Mouse (Mus musculus) cerebellum, adult 2 months (tissue): ENCODE measurements around the gene Usp7. TPM values are rescaled to one million over a fixed set of nuclear protein-coding genes. Genes with fewer than 3 reads are reported as not detected.
"Not testable (repeated sequence)": the region's sequence is repeated elsewhere in the genome, so short reads cannot be mapped to it uniquely, and the experiment has no call there.

Experiments
- DNase-seq, 2 experiments: peaks; one replicate each; pipeline ENCODE4 v3.0.0; 2021
- H3K27ac ChIP-seq: fragments of 200-500 bp; 2 replicates; pipeline ENCODE4 v1.5.1; 2012; ENCODE audit warnings: low read length, control low read depth, inconsistent platforms; ENCODE audit not compliant: insufficient read depth
- H3K27me3 ChIP-seq: fragments of 200-500 bp; 2 replicates; pipeline ENCODE4 v1.6.1; 2012; ENCODE audit warnings: inconsistent platforms, mild to moderate bottlenecking, low read length, moderate library complexity; ENCODE audit not compliant: control insufficient read depth, insufficient read depth
- H3K4me1 ChIP-seq: fragments of 200-500 bp; 2 replicates; pipeline ENCODE4 v1.6.1; 2011; ENCODE audit warnings: low read length; ENCODE audit not compliant: control insufficient read depth, insufficient read depth
- H3K4me3 ChIP-seq: fragments of 200-500 bp; replicated peaks from 2 replicates; pipeline ENCODE3; 2011; ENCODE audit warnings: mild to moderate bottlenecking, low read depth, low read length, control low read depth; ENCODE audit not compliant: insufficient read depth
- CTCF ChIP-seq: fragments of 200-500 bp; IDR thresholded peaks from 2 replicates; pipeline ENCODE4 v1.5.1; 2011; ENCODE audit warnings: low read depth, mild to moderate bottlenecking, control low read depth, low read length, moderate library complexity, borderline replicate concordance; ENCODE audit not compliant: insufficient read depth
- POLR2A ChIP-seq: fragments of 200-500 bp; IDR thresholded peaks from 2 replicates; pipeline ENCODE4 v1.6.1; 2011; ENCODE audit warnings: low read length, control low read depth, borderline replicate concordance; ENCODE audit not compliant: insufficient read depth
- WGBS: fragments of 180-500 bp; shearing (Covaris S2); methylation state at CpG from one replicate; pipeline ENCODE4 v1.1.7; 2018; 5-methylcytosine and 5-hydroxymethylcytosine counted together
- polyA plus RNA-seq: library from polyadenylated mRNA; depleted of rRNA; stranded (reverse); fragments of >200 nt; gene quantifications from 2 replicates; pipeline ENCODE4 v1.2.3, GENCODE M21; 2012

The Usp7 gene
- polyA plus RNA-seq, 1 experiment: 116 TPM

DNA sequence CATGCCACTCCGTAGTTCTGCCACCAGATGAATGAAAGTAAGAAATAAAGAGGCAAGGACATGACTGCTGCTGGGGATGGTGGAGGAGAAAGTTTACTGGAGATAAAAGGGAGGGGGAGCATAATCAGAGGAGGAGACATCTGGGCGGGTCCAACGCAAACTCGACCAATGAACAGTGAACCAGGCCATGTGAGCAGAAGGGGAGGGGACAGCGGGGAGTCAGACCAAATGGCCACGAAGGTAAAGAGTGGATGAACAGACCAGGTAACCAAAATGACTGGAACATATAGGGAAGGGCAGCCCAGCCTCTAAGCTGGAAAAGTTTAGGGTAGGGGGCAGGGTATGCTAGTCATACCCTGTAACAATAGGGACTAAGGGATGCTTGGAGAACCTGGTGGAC lies 10.9 kb downstream of the Usp7 start:
- 66% methylated on average over 6 of the region's 6 CpGs for WGBS
- TF ChIP-seq POLR2A (no peak), CTCF (no peak)
- H3K27me3 ChIP-seq: no peaks in the 10 kb centered on the region
- H3K27ac ChIP-seq: no peak overlapping the region
- no peak overlapping the region for H3K4me3 ChIP-seq
- DNase-seq: no peak
- no peaks in the 10 kb centered on the region for H3K4me1 ChIP-seq

DNA sequence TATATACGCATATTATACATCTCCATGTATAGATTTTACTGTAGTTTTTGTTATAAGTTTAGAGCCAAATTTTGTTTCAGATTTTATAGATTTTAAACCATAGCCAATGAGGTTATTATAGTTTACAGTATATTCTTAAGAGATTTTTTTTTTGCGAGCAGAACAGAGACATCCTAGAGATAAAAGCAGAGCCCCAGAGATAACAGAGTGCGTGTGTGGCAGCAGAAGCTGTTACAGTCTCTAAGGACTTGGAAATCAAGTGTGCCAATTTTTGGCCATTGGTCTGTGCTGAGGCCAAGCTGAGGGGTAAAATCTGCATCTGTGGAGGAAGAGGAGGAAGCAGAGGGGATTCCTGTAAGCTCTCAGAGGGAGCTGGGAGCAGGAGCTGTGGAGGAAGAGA lies 11.9 kb downstream of the Usp7 start:
- TF ChIP-seq CTCF (no peak), POLR2A (no peak)
- H3K27ac ChIP-seq: no peak overlapping the region
- H3K4me1 ChIP-seq: no peaks in the 10 kb centered on the region
- H3K4me3 ChIP-seq: no peak overlapping the region
- 67% methylated on average over 3 of the region's 3 CpGs for WGBS
- H3K27me3 ChIP-seq: no peaks in the 10 kb centered on the region
- DNase-seq: no peak

DNA sequence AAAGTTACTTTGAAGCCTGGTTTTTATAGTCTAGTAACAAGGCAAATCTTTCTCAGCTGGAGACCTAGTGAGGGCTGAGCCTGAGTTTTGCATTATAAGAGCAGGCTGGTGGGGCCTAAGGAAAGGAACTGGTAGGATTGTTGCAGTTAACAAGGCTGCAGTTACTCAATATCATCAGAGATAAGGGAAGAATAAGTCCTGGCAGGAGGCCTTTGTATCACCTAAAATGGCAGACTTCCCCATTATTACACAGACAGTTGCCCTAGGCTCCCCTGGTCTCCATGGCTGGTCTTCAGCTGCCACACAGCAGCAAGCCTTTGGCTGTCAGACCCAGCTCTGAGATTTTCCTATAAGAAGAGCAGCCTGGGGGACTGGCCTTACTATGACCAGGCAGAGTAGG lies 13.4 kb downstream of the Usp7 start:
- Histone ChIP-seq H3K4me1 (no peaks in the 10 kb centered on the region), H3K4me3 (no peak overlapping the region), H3K27ac (no peak overlapping the region), H3K27me3 (no peaks in the 10 kb centered on the region)
- no peak for DNase-seq
- TF ChIP-seq POLR2A (no peak), CTCF (no peak)

DNA sequence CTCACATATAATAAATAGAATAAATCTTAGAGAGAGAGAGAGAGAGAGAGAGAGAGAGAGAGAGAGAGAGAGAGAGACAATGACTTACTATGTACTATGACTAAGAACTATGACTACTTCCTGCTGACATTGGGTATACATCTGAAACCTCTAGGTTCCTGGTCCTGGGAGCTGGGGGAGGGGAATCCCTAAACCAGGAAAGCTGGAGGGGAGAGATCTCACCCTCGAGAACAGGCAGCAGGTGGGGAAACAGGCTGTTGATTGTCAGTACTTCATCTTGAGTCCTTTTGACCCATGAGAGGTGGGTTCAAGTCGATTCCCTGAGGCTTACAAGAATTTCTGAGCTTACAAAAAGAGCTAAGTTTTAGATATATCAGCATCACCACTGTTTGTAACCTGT lies 14.9 kb downstream of the Usp7 start:
- no peaks in the 10 kb centered on the region for H3K27me3 ChIP-seq
- WGBS: 68% methylated on average over 2 of the region's 2 CpGs
- H3K4me1 ChIP-seq: no peaks in the 10 kb centered on the region
- H3K4me3 ChIP-seq: no peak overlapping the region
- no peak overlapping the region for H3K27ac ChIP-seq
- DNase-seq: no peak
- TF ChIP-seq POLR2A: no peak
- no peak for TF ChIP-seq CTCF

DNA sequence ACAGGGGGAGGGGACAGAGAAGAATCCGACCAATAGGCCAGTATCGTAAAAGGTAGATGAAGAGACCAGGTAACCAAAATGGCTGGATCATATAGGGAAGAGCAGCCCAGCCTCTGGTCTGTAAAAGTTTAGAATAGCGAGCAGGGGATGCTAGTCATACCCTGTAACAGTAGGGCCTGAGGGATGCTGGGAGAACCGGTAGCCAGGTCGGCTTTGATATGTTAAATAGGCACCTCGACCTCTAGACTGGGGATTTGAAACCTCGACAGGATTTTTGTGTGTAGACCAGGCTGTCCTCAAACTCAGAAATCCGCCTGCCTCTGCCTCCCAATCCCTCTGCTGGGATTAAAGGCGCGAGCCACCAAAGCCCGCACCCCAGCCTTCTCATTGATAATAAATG lies 15.5 kb downstream of the Usp7 start:
- H3K4me1 ChIP-seq: no peaks in the 10 kb centered on the region
- no peak overlapping the region for H3K27ac ChIP-seq
- 87% methylated on average over 11 of the region's 11 CpGs for WGBS
- DNase-seq: no peak
- no peak overlapping the region for H3K4me3 ChIP-seq
- no peaks in the 10 kb centered on the region for H3K27me3 ChIP-seq
- no peak for TF ChIP-seq POLR2A
- no peak for TF ChIP-seq CTCF

DNA sequence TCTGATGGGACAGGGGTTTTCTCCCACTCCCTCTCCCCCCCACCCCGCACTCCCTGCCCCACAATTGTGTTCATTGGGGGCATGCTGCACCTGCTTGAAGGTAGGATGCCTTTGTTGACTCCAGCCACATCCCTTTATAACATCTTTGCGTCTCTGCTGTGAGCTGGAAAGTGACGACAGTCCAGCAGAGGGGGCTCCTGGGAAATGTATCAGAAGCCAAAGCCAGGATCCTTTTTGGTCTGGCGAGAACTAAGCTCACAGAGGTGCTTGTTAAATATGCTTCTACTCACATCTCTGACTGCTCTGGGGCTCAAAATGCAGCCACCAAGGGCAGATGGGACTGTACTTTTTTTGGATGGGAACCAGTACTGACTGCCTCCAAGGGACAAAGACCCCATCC lies 21.0 kb downstream of the Usp7 start:
- TF ChIP-seq CTCF (no peak), POLR2A (no peak)
- WGBS: 57% methylated on average over 4 of the region's 4 CpGs
- Histone ChIP-seq H3K27ac (no peak overlapping the region), H3K27me3 (no peaks in the 10 kb centered on the region), H3K4me1 (no peaks in the 10 kb centered on the region), H3K4me3 (no peak overlapping the region)
- no peak for DNase-seq

DNA sequence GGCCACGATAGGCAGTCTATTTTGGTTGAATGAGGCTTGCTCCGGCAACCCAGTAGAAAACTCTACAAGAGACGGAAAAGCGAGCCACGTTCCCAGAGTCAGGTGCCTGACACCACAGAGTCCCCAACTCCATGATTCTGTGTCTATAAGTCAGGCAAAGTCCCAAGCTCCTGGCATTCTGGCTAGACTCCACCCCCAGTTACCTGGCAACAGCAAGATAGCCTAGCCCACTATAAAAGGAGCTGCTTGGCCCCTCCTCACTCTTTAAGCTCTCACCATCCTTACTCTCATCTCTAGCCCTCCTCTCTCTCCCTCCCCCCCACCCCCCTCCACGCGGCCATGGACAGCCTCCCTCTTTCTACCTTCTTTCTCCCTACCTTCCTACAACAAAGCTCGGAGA lies 21.8 kb downstream of the Usp7 start:
- H3K27ac ChIP-seq, H3K4me3 ChIP-seq, H3K4me1 ChIP-seq, H3K27me3 ChIP-seq, DNase-seq: not testable (repeated sequence)
- 59% methylated on average over 8 of the region's 8 CpGs for WGBS

DNA sequence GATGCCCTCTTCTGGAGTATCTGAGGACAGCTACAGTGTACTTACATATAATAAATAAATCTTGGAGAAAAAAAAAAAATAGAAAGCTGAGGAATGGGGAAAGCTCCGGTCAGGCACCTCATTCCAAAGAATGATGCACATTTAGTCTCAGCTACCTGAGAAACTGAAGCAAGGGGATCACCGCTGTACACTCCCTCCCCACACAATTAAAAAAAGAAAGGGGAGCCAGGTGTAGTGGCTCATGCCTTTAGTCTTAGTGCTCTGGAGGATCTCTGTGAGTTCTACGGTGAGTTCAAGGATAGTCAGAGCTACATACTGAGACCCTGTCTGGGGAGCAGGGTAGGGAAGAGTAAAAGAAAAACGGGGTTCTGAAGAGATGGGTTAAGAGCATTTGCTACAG lies 22.6 kb downstream of the Usp7 start:
- Histone ChIP-seq H3K4me3 (no peak overlapping the region), H3K27ac (no peak overlapping the region), H3K4me1 (no peaks in the 10 kb centered on the region), H3K27me3 (no peaks in the 10 kb centered on the region)
- 39% methylated on average over 4 of the region's 4 CpGs for whole genome bisulfite sequencing
- no peak for DNase-seq
- TF ChIP-seq CTCF: no peak
- TF ChIP-seq POLR2A: no peak

DNA sequence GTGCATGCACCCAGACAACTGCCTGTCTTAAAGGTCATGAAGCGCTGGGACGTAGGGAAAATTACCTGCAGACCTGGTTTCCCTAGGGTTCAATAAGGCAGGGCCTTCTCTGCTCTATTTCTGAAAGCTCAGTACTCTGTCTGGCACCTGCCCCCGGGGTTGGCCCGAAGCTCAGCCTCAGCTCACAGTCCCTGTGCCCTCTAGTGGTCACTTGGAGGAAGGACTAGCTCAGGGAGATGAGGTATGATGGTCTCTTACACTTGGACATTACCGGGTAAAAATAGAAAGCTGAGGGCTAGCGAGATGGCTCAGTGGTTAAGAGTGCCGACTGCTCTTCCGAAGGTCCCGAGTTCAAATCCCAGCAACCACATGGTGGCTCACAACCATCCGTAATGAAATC lies 23.0 kb downstream of the Usp7 start:
- peak; percentile 76 to 82 for DNase-seq
- no peak for TF ChIP-seq POLR2A
- TF ChIP-seq CTCF: peak; percentile 89
- Histone ChIP-seq H3K4me3 (no peak overlapping the region), H3K27ac (no peak overlapping the region), H3K4me1 (no peaks in the 10 kb centered on the region), H3K27me3 (no peaks in the 10 kb centered on the region)
- 10% methylated on average over 10 of the region's 10 CpGs for WGBS
